Mouse (Mus musculus): ENCODE results near the gene Gfral.

The Gfral gene

DNA sequence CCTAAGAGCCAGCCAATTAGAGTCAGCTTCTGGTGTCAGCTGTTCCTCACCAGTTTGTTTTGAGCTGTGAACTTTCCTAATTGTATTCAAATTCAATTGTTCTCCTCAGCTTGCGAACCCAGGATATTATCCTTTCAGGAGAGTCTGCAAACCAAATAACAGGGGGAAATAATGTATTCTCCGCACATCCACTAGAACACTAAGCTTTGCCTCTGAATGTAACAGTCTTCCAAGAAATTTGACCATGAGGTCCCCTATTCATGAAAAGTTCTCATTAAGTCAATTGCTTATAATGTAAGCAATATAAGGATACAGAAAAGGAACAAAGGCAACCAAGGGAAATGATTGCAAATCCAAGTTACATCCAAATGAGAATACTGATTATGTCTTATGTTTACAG, at the start of gene Gfral:
TSS of gene Gfral (minus strand) at position 101 of the 400 bp plus-strand sequence.
- DNase-seq (ENCODE audit: low read depth): no peak

GRCm38 (mm10) chr9:76257731-76258130, 44.3 kb upstream of the Gfral start:
- no peak for DNase-seq (ENCODE audit: low read depth)

DNA sequence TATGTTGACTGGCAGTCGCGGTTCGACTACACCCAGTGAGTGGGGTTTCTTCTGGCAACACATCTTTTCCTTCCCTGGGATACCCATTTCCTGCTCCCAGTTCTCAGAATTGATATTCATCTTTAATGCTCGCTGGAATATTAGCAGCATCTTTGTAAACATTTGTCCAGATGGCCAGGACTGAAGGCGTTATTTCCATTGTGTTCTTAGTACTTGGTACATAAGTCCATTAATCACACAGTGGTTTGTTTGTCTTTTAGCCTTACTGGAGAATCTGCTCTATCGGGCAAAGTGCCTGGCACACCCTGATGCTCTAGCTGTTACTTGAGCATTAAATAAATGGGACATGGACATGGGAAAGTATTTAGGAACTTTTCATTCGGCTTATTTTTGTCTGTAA, 39.1 kb upstream of the Gfral start:
- DNase-seq (ENCODE audit: low read depth): no peak

- DNase-seq (ENCODE audit: low read depth): no peak
Measured at GRCm38 (mm10) chr9:76252109-76252508, 38.7 kb upstream of the Gfral start.

- no peak for DNase-seq (ENCODE audit: low read depth)
Measured at GRCm38 (mm10) chr9:76242322-76242721, 28.9 kb upstream of the Gfral start.

DNA sequence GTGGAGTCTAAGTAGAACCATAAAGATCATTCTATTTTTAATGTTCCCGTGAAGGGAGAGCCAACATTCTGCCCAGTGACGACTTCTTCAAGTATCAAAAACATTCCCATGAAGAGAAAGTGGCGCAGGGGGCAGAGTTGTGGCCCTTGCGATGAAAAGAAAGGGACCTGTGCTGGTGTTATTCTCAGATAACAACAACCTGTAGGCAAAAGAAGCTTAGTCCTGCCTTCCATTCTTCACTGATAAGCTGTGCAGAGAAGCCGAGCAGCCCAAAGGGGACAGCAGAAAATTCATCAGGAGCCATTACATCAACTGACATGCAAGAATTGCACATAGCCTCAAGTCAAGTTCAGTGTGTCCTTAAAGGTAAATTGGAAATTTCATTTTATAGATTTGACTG, 24.5 kb upstream of the Gfral start:
- DNase-seq (ENCODE audit: low read depth): peak; percentile 52

DNA sequence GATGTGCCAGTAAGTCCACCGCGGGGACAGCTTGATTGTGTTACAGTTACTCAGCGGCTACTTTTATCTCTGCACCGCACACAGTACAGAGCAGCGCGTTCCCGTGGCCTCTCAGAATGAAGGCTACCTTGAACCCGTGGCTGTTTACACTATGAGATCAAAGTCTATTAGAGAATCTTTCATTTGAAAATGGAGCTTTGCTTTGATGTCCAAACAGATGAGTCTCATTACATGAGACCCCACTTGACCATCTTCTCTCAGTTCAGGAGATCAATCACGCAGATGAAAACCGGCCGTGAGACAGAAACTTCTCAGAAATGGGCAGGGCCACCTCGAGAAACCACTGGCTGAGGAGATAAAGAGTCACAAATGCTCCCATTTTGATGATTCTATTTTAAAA, 23.8 kb upstream of the Gfral start:
- DNase-seq (ENCODE audit: low read depth): peak; percentile 67

DNA sequence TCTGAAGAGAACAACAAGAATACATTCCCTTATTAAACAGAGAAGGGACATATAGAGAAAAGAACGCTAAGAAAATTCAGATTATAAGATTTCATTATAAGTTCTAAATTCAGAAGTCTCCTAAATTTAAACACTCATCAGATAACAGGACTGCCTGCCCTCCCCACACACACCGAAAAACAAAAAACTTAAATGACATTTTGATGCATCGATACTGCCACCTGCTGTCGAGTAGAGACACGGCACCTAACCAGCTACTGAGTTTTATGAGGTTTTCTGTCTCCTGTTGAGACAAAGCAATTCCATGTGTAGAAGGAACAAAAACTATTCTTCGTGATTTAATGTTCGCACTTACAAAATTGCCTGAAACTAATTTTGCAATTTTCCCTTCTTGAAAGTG, 23.2 kb upstream of the Gfral start:
- peak; percentile 82 for DNase-seq (ENCODE audit: low read depth)

GRCm38 (mm10) chr9:76235945-76236503, 22.6 kb upstream of the Gfral start:
- peak; percentile 90 for DNase-seq (ENCODE audit: low read depth)

DNA sequence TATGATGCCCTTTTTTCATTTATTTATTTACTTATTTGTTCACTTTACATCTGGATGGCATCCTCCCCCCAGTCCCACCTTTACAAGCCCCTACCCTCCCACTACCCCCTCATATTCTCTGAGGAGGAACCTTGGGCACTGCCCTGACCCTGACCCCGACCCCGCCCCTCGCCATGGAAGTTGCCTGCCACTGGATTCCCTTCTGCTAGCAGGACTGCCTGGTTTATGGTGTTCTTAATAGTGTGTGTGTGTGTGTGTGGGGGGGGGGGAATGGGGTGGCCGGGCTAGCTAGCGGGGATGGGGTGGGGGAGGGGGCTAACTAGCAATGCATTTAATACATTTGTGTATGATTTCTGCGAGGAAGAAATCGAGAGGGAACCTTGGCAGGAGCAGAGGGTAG, 21.4 kb upstream of the Gfral start:
- no peak for DNase-seq (ENCODE audit: low read depth)

DNA sequence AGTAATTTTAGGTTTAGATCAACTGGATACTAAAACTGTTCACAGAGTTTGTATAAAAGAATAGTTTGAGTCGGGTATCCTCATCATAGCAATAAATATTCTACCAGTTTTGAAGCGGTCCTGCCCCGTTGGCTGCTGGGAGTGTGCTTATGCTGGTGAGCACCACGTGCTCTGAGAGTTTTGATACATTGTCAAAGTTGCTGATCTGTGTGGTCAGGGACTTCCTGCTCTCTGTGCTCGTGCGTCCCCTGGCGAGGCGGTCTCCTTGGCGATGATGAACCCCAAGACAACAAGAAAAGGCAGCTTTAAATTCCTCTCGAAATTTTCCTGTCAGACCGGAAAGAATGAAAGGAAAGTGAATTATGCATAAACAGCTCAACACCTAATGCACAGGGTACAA, 16.9 kb upstream of the Gfral start:
- no peak for DNase-seq (ENCODE audit: low read depth)

- DNase-seq (ENCODE audit: low read depth): no peak
Measured at GRCm38 (mm10) chr9:76217178-76217975, 3.9 kb upstream of the Gfral start.

DNA sequence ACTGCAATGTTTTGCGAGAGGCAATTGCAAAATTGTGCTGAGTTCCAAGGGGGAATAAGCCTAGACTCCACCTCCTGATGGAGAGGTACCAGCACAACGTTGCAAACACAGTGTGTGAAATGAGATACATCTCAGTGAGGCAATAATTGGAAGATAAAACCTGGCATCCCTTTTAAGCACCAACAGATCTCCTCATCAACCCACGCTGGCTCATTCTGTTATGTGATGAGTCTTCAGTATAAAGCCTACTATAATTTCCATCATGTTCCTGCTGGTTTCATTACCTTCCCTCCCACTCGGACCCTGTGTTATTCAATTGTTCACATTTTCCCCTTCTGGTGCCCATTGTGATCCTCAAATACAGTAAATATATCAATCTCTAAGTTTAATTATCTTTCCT, 1.2 kb upstream of the Gfral start:
- DNase-seq (ENCODE audit: low read depth): no peak

DNA sequence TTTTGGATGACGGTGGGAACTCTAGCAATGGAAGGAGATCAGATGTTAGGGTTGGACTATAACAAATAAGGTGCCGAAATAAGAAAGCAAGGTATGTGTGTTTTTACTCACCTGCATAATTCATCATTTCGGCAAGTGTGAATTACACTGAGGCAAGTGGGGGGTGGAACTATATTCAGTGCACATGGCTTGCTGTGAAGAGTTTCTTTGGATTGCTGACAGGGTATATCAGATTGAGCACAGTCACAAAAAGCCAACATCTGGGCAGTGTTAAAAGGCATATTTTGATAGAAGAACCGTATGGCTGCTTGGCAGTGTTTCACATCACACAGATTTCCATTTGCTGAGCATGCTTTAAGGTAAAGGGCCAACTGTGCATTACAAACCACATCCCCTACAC, 16.5 kb downstream of the Gfral start:
- DNase-seq (ENCODE audit: low read depth): no peak

DNA sequence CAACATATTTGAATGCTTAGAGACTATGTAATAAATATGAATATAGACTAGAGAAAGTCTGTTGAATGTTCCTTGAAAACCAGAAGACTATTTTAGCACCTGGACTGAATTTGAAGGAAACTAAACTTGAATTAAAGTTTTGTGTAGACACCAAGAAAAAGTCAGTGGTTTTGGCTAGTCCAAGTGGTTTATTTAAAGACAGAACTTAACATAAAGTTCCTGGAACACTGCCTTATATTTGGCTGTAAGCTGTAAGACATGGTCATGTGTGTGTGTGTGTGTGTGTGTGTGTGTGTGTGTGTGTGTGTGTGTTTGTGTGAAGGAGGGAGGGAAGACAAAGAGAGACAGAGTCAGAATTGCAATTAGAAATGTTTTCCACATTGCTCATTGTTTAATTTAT, 34.2 kb downstream of the Gfral start:
- DNase-seq (ENCODE audit: low read depth): no peak

DNA sequence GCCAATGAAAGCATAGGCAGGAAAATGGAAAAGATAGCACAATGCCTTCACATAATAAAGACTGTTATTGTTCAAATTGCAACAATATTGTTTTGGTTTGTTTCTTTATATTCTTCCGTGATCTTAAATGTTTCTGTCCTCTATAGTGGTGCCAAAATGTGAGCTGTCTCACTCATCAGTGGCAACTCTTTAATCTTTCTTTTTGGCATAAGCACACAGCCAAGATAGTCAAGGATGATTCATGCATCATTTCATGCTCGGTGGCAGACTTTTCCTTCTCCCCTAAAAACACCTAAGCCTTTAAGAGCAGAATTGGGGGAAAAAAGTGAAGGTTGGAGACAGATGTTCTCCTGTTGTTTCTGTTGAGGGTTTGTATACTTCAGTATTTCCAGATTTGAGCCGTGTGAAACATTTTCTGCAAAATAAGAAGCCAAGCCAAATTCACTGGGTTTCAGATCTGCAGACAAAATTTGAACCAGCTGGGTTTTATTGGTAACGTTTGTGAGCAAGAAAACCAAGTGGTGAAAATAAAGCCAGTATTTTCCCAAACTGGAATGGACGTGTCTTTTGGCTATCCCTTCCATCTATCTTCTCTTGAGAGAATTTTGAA, 40.7 kb downstream of the Gfral start:
- DNase-seq (ENCODE audit: low read depth): no peak

DNA sequence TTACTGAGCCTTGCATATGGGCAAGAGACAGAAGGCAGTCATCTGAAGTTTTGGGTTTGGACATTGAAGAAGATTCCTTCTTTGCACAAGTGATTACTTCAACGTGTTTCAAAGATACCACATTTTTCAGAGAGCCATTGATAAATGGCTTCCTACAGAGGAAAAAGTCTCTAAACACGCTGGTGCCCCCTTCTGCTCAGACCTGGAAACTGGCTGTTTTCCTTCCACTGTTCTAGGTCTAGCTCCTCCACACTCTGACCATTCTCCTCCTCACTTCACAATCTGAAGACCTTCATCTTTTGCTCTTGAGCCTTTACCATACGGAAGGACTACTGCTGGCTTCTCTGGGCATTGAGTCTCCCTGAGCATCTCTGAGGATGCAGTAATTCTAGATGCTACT, 45.1 kb downstream of the Gfral start:
- DNase-seq (ENCODE audit: low read depth): no peak

- DNase-seq (ENCODE audit: low read depth): no peak
Measured at GRCm38 (mm10) chr9:76162446-76162845, 51.0 kb downstream of the Gfral start.

GRCm38 (mm10) chr9:76145593-76145992, 67.9 kb downstream of the Gfral start:
- DNase-seq (ENCODE audit: low read depth): no peak

DNA sequence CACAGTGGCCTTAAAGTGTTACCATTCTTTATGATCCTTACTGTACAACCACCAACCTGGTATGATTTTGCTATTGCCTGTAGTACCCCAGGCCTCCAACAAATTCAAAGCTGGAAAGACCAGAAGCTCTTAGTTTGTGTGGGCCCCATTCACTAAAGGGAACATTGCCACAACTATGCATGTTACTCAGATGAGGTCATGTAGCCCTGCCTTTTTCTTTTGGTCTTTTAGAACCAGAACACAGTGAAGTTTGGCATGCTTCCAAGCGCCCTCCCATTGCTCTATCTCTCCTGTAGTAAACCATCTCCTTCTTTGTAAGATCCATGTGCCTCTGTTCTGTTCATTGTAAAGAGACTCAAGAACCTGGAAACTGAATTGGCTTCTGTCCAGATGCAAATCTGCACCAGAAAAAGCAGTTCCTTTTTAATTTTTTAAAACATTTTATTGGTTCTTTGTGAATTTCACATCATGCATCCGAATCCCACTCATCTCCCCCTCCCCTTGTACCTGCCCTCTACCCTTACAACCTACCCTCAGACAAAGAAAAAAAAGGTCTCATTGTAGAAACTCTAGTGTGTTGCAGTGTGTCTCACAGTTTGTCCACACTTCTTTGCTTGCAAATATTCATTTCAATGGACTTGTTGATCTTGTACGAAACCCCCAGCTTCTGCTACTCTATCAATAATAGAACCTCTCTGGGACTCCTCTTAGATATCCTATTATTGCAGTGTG, 74.9 kb downstream of the Gfral start:
- no peak for DNase-seq (ENCODE audit: low read depth)

DNA sequence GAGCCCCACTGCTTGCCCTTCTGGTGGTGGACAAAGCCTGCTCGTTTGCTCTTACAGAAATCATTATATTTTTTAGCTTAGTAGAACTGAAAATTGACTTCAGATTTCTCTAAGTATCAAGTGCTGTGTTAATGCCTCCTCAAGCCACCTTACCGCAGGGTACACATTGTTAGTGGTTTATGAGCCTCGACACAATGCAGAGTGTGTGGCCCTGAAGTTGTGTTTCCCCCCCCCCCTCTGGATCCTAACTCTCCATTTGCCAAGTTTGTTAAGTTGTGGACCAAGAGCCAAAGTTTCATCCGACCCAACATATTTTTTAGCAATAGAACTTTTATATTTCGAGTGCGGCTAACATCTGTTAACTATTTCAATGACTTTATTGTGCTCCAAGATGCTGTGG, 79.4 kb downstream of the Gfral start:
- DNase-seq (ENCODE audit: low read depth): no peak

GRCm38 (mm10) chr9:76129353-76129752, 84.1 kb downstream of the Gfral start:
- no peak for DNase-seq (ENCODE audit: low read depth)

DNA sequence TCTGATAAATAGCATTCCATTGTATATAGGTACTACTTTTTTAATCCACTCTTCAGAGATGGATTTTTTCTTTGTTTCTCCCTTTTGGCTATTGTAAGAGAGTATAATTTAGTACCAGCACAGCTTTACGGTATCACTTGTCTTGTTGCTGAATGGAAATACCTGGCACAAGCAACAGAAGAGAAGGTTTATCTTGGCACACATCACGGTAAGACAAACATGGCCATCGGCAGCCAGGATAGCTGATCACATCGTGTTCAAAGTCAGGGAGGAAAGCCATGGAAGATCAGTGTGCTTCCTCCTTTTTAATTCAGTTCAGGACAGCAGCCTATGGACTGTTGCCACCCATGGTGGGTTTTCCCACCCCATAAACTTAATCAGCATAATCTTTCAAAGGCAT, 89.2 kb downstream of the Gfral start:
- DNase-seq (ENCODE audit: low read depth): no peak

Data from c-Kit-positive CD71-positive TER-119-negative erythroid progenitor cells, embryonic 14.5 days (primary cell).